Mouse (Mus musculus): ENCODE measurements around the gene Ralgps1. TPM values are rescaled to one million over a fixed set of nuclear protein-coding genes. Genes with fewer than 3 reads are reported as not detected.

The Ralgps1 gene
- polyA plus RNA-seq, 1 experiment from 2014 or later, result 14.6 TPM

DNA sequence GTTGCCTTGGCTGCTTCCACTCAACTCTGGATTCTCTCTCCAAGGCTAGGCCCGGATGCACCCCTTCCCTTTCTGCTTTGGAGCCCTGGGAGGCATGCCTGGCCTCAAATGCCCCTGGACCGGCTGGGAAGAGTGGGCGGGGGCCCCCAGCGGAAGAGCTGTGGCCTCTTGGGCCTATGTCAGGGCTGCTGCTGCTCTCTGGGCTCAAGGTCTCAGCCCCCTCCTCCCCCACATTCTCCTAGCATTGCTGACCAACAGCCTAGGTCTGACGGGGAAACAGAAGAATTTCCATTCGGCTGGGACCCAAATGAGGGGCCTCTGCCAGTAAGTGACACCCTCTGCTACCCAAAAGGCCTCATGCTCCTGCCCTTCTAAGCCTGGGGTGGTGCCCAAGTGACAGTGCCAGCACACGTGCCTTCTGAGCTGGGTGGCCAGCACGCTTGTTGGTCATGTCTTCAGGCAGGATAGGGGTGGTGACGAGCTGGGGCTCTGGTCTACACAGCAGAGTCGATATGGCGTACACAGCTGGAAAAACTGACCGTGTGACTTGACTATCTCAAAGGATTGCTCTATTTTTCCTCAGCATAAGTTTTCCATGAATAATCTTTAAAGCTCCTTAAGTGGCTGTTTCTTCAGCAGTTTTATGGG is 210.8 kb downstream of the Ralgps1 start:
- Histone ChIP-seq H3K9me3 (ENCODE audit: control insufficient read depth, low read length) (no peaks in the 10 kb centered on the region), H3K36me3 (ENCODE audit: control insufficient read depth, insufficient read depth, low read length) (no peaks in the 10 kb centered on the region), H3K4me1 (ENCODE audit: control insufficient read depth, insufficient read depth, low read length) (0 out of 2 replicates have a peak, but pooled peaks cover 1% of the 10 kb centered on the region), H3K4me3 (ENCODE audit: low read depth, low read length) (no peak overlapping the region), H3K27me3 (ENCODE audit: control insufficient read depth, insufficient read depth, low read length) (no peaks in the 10 kb centered on the region), H3K4me2 (ENCODE audit: low read depth) (no peak overlapping the region), H3K27ac (ENCODE audit: low read depth, low read length) (no peak overlapping the region), H3K9ac (ENCODE audit: low read length) (no peak overlapping the region)
- no peak for ATAC-seq (ENCODE audit: insufficient read depth, low FRiP score, low TSS enrichment)
- 79% methylated on average over 12 of the region's 12 CpGs for WGBS
- no peak for DNase-seq (ENCODE audit: low spot score)

DNA sequence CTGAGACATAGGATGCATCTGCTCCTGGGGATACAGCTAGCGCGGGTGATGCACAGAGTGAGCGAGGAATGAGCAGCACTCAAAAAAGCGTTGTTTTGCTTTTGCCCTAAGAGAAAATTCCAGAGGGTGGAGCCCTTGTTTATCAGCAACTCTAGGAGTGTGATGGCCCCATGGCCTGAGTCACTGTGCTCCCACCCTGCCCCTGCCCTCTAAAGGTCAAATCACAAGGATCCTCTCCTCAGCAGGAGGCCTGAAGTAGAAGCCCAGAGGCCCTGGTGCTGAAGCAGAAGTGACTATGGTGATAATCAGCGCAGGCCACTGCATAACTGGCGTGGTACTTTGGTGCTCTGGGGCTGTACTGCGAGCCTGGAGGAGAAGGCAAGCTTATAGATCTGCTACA is 211.7 kb downstream of the Ralgps1 start:
- Histone ChIP-seq H3K4me1 (ENCODE audit: control insufficient read depth, insufficient read depth, low read length) (no peaks in the 10 kb centered on the region), H3K4me2 (ENCODE audit: low read depth) (no peak overlapping the region), H3K4me3 (ENCODE audit: low read depth, low read length) (no peak overlapping the region), H3K36me3 (ENCODE audit: control insufficient read depth, insufficient read depth, low read length) (no peaks in the 10 kb centered on the region), H3K27me3 (ENCODE audit: control insufficient read depth, insufficient read depth, low read length) (no peaks in the 10 kb centered on the region), H3K9ac (ENCODE audit: low read length) (no peak overlapping the region), H3K9me3 (ENCODE audit: control insufficient read depth, low read length) (no peaks in the 10 kb centered on the region), H3K27ac (ENCODE audit: low read depth, low read length) (no peak overlapping the region)
- WGBS, result 87% methylated on average over 7 of the region's 7 CpGs
- no peak for DNase-seq (ENCODE audit: low spot score)
- no peak for ATAC-seq (ENCODE audit: insufficient read depth, low FRiP score, low TSS enrichment)

DNA sequence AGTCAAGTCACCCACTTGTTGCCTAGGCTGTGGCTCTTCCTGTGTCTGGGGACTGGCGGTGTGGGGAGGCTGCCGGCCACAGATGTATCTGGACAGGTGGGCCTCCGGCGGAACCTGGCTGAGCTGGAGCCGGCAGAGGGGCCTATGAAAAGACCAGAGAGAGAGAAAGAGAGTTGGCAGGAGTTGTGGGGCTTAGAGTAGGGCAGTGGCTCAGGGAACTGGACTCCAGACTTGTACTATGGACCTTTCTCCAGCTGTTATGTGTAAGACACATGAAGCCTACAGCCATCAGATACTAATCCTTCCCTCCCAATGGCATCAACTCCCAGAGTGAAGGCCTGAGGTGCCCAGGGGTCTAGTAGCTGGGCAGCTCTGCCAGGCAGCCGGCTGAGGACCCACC is 212.4 kb downstream of the Ralgps1 start:
- Histone ChIP-seq H3K4me1 (ENCODE audit: control insufficient read depth, insufficient read depth, low read length) (no peaks in the 10 kb centered on the region), H3K4me3 (ENCODE audit: low read depth, low read length) (no peak overlapping the region), H3K9ac (ENCODE audit: low read length) (no peak overlapping the region), H3K9me3 (ENCODE audit: control insufficient read depth, low read length) (no peaks in the 10 kb centered on the region), H3K4me2 (ENCODE audit: low read depth) (no peak overlapping the region), H3K36me3 (ENCODE audit: control insufficient read depth, insufficient read depth, low read length) (no peaks in the 10 kb centered on the region), H3K27me3 (ENCODE audit: control insufficient read depth, insufficient read depth, low read length) (no peaks in the 10 kb centered on the region), H3K27ac (ENCODE audit: low read depth, low read length) (no peak overlapping the region)
- DNase-seq (ENCODE audit: low spot score) (no peak), ATAC-seq (ENCODE audit: insufficient read depth, low FRiP score, low TSS enrichment) (no peak)
- WGBS, result 90% methylated on average over 6 of the region's 6 CpGs

DNA sequence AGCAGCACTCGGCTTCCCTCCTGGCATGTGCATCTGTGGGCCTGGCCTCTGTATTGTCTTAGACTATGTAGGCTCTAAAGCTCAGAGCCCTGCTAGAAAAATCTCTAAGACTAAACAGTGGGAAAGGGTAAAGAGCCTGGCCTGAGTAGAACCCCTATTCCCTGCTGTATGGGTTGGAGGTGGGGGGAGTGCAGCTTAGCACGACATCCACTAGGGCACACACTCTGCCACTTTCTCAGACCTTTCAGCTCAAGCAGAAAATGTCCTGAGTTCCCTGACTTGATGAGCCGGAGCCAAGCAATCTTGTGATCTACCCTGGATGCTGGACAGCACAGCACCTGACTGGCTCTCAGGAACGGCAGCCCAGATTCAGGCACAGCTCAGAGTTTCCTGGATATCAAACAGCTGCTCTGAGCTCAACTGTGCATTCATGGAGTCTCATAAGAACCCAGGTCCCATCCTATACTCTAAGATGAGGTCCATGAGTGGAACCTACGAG is 215.0 kb downstream of the Ralgps1 start:
- WGBS, result 83% methylated on average over 5 of the region's 5 CpGs

DNA sequence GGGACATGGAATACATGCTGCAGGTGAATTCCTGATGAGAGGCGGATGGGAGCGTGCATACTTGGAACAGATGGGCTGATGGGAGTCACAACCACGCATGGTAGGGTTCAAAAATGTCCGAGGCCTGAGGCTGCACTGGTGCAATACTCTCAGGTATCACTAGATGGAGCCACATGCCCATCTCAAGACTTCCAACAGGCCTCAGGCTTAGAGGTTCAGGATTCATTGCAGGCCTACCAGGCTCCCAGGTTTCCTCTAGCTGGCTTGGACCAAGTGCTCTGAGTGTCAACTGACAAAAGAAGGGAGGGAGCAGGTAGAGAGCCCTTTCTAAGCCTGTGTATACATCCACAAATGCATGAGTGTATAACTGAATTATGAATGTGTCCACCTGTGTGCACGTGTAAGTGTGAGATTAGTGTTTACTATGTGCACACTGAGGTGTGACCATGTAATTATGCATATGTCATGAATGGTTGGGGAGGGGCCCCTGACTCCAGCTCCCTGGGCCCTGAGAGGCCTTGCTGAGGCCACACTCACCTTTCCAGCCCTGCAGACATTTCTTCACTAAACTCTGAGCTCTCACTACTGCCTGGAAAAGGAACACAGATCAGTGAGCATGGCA is 216.4 kb downstream of the Ralgps1 start:
- no peaks in the 10 kb centered on the region for H3K9me3 ChIP-seq (ENCODE audit: control insufficient read depth, low read length)
- H3K4me3 ChIP-seq (ENCODE audit: low read depth, low read length), result no peak overlapping the region
- no peaks in the 10 kb centered on the region for H3K27me3 ChIP-seq (ENCODE audit: control insufficient read depth, insufficient read depth, low read length)
- WGBS, result 27% methylated on average over 5 of the region's 5 CpGs
- H3K36me3 ChIP-seq (ENCODE audit: control insufficient read depth, insufficient read depth, low read length), result no peaks in the 10 kb centered on the region
- no peak overlapping the region for H3K4me2 ChIP-seq (ENCODE audit: low read depth)
- DNase-seq (ENCODE audit: low spot score), result peak; percentile 74
- no peak overlapping the region for H3K27ac ChIP-seq (ENCODE audit: low read depth, low read length)
- H3K9ac ChIP-seq (ENCODE audit: low read length), result no peak overlapping the region
- no peaks in the 10 kb centered on the region for H3K4me1 ChIP-seq (ENCODE audit: control insufficient read depth, insufficient read depth, low read length)
- no peak for ATAC-seq (ENCODE audit: insufficient read depth, low FRiP score, low TSS enrichment)

More for the DNA sequence above, 215.0 kb downstream of the Ralgps1 start:
- DNase-seq (ENCODE audit: low spot score) (no peak), ATAC-seq (ENCODE audit: insufficient read depth, low FRiP score, low TSS enrichment) (no peak)
- Histone ChIP-seq H3K4me1 (ENCODE audit: control insufficient read depth, insufficient read depth, low read length) (no peaks in the 10 kb centered on the region), H3K4me2 (ENCODE audit: low read depth) (no peak overlapping the region), H3K27me3 (ENCODE audit: control insufficient read depth, insufficient read depth, low read length) (no peaks in the 10 kb centered on the region), H3K27ac (ENCODE audit: low read depth, low read length) (no peak overlapping the region), H3K36me3 (ENCODE audit: control insufficient read depth, insufficient read depth, low read length) (no peaks in the 10 kb centered on the region), H3K4me3 (ENCODE audit: low read depth, low read length) (no peak overlapping the region), H3K9me3 (ENCODE audit: control insufficient read depth, low read length) (no peaks in the 10 kb centered on the region), H3K9ac (ENCODE audit: low read length) (no peak overlapping the region)

DNA sequence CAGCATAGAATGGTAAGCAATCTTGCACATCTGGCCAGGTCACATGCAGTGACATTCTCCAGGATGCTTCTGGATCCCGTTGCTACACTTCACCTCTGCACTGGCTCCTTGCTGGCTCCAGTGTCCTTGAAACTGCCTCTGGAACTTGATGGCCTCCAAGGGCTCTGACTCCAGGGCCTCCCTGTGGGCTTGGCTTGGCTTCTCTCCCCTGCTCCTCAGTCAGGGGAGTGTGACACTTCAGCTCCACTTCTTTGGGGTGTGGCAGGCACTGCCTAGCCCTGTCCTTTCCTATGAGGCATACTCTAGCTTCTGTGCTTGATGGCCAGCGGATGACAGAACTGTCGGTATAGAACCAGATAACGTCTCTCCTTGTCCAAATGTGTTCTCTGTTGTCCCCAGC is 224.3 kb downstream of the Ralgps1 start:
- Histone ChIP-seq H3K9ac (ENCODE audit: low read length) (no peak overlapping the region), H3K9me3 (ENCODE audit: control insufficient read depth, low read length) (no peaks in the 10 kb centered on the region), H3K4me3 (ENCODE audit: low read depth, low read length) (no peak overlapping the region), H3K27me3 (ENCODE audit: control insufficient read depth, insufficient read depth, low read length) (no peaks in the 10 kb centered on the region), H3K36me3 (ENCODE audit: control insufficient read depth, insufficient read depth, low read length) (no peaks in the 10 kb centered on the region), H3K4me2 (ENCODE audit: low read depth) (no peak overlapping the region), H3K4me1 (ENCODE audit: control insufficient read depth, insufficient read depth, low read length) (no peaks in the 10 kb centered on the region), H3K27ac (ENCODE audit: low read depth, low read length) (no peak overlapping the region)
- DNase-seq (ENCODE audit: low spot score) (no peak), ATAC-seq (ENCODE audit: insufficient read depth, low FRiP score, low TSS enrichment) (no peak)
- WGBS, result 85% methylated on average over 4 of the region's 4 CpGs

DNA sequence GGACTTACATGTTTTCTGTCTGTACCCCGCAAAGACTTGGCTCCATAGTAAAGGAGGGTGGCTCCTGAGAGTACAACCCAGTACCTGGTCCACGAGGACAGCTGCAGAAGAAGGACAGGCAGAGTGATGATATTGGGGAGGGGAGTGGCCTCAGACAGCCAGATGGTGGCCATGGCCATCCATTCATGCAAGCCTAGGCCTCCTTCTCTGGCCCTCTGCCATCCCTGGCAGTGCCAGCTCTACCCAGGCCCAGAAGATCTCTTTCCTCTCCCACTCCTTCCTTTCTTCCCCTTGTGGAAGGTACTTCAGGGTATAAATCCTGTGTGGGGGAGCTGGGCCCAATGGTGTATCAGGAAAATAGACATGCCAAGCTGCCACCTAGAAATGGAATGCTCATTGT is 228.0 kb downstream of the Ralgps1 start:
- no peak for ATAC-seq (ENCODE audit: insufficient read depth, low FRiP score, low TSS enrichment)

DNA sequence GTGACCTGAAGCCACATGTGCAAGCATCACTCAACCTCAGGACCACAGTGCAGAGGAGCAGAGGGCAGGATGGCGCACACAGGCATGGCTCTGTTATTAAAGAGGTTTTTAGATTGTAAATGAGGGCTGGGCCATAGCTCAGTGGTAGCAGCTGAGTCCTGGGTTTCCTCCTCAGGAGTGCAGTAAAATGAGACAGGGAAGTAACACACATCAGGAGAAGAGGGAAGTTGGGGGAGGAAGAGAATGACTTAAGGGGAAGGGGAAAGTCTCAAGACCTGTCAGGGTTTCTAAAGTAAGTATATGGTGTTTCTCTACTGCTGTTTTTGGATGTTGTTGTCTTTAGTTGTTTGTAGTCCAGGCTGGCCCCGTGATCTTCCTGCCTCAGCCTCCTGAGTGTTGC is 232.8 kb downstream of the Ralgps1 start:
- Histone ChIP-seq H3K36me3 (ENCODE audit: control insufficient read depth, insufficient read depth, low read length) (no peaks in the 10 kb centered on the region), H3K4me2 (ENCODE audit: low read depth) (no peak overlapping the region), H3K27ac (ENCODE audit: low read depth, low read length) (no peak overlapping the region), H3K4me3 (ENCODE audit: low read depth, low read length) (no peak overlapping the region), H3K27me3 (ENCODE audit: control insufficient read depth, insufficient read depth, low read length) (no peaks in the 10 kb centered on the region), H3K4me1 (ENCODE audit: control insufficient read depth, insufficient read depth, low read length) (no peaks in the 10 kb centered on the region), H3K9me3 (ENCODE audit: control insufficient read depth, low read length) (no peaks in the 10 kb centered on the region), H3K9ac (ENCODE audit: low read length) (no peak overlapping the region)
- ATAC-seq (ENCODE audit: insufficient read depth, low FRiP score, low TSS enrichment), result no peak
- WGBS, result 87% methylated on average over 2 of the region's 2 CpGs
- DNase-seq (ENCODE audit: low spot score), result no peak

More for the DNA sequence above, 228.0 kb downstream of the Ralgps1 start:
- 85% methylated on average over 2 of the region's 2 CpGs for WGBS
- Histone ChIP-seq H3K36me3 (ENCODE audit: control insufficient read depth, insufficient read depth, low read length) (no peaks in the 10 kb centered on the region), H3K27me3 (ENCODE audit: control insufficient read depth, insufficient read depth, low read length) (no peaks in the 10 kb centered on the region), H3K27ac (ENCODE audit: low read depth, low read length) (no peak overlapping the region), H3K4me2 (ENCODE audit: low read depth) (no peak overlapping the region), H3K9me3 (ENCODE audit: control insufficient read depth, low read length) (no peaks in the 10 kb centered on the region), H3K4me1 (ENCODE audit: control insufficient read depth, insufficient read depth, low read length) (no peaks in the 10 kb centered on the region), H3K9ac (ENCODE audit: low read length) (no peak overlapping the region), H3K4me3 (ENCODE audit: low read depth, low read length) (no peak overlapping the region)
- DNase-seq (ENCODE audit: low spot score), result no peak

DNA sequence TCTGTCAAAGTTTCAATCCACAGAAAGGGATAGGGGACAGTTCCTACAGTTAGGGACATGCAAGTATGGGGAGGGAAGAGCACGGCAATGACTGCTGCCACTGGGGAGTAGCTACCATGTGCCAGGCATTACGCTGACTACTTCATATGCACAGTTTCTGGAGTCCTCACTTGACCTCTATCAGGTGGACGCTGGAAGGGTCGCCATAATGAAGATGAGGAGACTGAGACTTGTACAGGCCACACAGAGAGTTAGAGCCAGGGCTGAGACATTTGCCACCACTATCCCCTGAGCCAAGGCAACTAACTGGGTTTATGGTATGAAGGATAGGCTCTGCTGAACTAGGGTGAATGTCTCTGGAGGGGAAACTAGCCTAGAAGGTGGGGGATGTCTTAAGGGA is 233.6 kb downstream of the Ralgps1 start:
- no peak for ATAC-seq (ENCODE audit: insufficient read depth, low FRiP score, low TSS enrichment)

More for the DNA sequence above, 233.6 kb downstream of the Ralgps1 start:
- Histone ChIP-seq H3K4me3 (ENCODE audit: low read depth, low read length) (no peak overlapping the region), H3K9ac (ENCODE audit: low read length) (no peak overlapping the region), H3K36me3 (ENCODE audit: control insufficient read depth, insufficient read depth, low read length) (no peaks in the 10 kb centered on the region), H3K4me1 (ENCODE audit: control insufficient read depth, insufficient read depth, low read length) (no peaks in the 10 kb centered on the region), H3K27me3 (ENCODE audit: control insufficient read depth, insufficient read depth, low read length) (no peaks in the 10 kb centered on the region; the same call in 1 of the 2 replicates), H3K9me3 (ENCODE audit: control insufficient read depth, low read length) (no peaks in the 10 kb centered on the region), H3K27ac (ENCODE audit: low read depth, low read length) (no peak overlapping the region), H3K4me2 (ENCODE audit: low read depth) (no peak overlapping the region)
- 88% methylated on average over 4 of the region's 4 CpGs for whole genome bisulfite sequencing
- no peak for DNase-seq (ENCODE audit: low spot score)

All from neural tube, embryonic 11.5 days (tissue).